Mouse (Mus musculus): ENCODE measurements around the gene Olfr1408.

The Olfr1408 gene

GRCm38 (mm10) chr1:173137274-173137673 is at the start of gene Olfr1408:
Gene Olfr1408, minus strand, starts transcription at chr1:173137374.
- no peak for DNase-seq (ENCODE audit: low spot score)

- no peak for DNase-seq (ENCODE audit: low spot score)
These were observed 37.1 kb upstream of the Olfr1408 start for GRCm38 (mm10) chr1:173174154-173174842.
